Mouse (Mus musculus): ENCODE data around the gene Patl1. TPM values are rescaled to one million over a fixed set of nuclear protein-coding genes. Genes with fewer than 3 reads are reported as not detected.
"Not testable (repeated sequence)": the region's sequence is repeated elsewhere in the genome, so short reads cannot be mapped to it uniquely, and the experiment has no call there.

Patl1 gene
- total RNA-seq, 2 experiments from 2014 or later = 18.7 to 22.8 TPM

DNA sequence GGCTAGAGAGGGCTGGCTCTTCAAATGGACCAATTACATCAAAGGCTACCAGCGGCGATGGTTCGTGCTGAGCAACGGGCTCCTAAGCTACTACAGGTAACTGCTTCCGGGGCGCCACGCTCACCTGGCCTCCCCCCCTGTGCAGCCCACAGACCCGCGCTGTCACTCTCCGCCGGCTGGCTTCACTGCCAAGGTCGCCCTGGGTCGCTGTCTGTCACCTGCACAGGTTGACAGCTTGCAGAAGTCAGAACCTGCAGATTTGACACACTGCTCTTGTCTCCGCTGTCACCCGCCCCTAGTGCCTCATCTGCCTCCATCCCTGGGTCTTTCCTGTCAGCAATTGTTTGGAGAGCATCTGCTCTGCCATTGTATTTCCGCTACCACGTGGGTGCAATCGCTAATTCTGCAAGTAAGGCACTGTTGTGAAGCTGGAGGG lies 54.0 kb downstream of the Patl1 start:
- DNase-seq = peak; percentile 42

GRCm38 (mm10) chr19:11969155-11970050 lies 57.2 kb downstream of the Patl1 start:
- DNase-seq = no peak

DNA sequence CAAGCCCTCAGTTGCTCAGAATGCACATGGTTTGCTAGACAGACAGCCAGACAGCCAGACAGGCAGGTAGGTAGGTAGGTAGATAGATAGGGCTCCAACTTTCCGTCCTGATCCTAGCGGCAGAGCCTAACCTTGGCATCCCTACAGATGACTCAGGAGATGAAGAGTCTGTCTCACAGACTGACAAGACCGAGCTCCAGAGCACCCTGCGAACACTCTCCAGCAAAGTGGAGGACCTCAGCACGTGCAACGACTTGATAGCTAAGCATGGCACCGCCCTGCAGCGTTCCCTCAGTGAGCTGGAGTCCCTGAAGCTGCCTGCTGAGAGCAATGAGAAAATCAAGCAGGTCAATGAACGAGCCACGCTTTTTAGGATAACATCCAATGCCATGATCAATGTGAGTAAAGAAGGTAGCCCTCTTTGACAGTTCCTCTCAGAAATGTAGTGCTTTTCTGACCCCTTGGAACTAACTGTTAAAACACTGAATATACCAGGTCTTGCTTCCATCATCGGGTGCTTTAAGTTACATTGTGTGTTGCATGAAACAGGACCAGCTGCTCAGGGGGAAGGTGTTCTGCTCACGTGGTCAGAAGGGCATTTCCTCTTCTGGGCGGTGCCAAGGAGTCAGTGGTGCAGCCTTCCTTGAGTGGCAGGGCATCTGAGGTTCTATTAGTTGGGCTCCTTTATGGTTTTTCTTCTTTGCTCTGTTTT lies 61.5 kb downstream of the Patl1 start:
- no peak for DNase-seq

- DNase-seq = no peak
These were observed 62.0 kb downstream of the Patl1 start for GRCm38 (mm10) chr19:11974223-11974540.

- DNase-seq = no peak
These were observed 63.5 kb downstream of the Patl1 start for GRCm38 (mm10) chr19:11975683-11976082.

GRCm38 (mm10) chr19:11977363-11977762 lies 65.2 kb downstream of the Patl1 start:
- DNase-seq = no peak

GRCm38 (mm10) chr19:11980471-11980870 lies 68.3 kb downstream of the Patl1 start:
- DNase-seq = no peak

GRCm38 (mm10) chr19:11984614-11985013 lies 72.4 kb downstream of the Patl1 start:
- DNase-seq = not testable (repeated sequence)

DNA sequence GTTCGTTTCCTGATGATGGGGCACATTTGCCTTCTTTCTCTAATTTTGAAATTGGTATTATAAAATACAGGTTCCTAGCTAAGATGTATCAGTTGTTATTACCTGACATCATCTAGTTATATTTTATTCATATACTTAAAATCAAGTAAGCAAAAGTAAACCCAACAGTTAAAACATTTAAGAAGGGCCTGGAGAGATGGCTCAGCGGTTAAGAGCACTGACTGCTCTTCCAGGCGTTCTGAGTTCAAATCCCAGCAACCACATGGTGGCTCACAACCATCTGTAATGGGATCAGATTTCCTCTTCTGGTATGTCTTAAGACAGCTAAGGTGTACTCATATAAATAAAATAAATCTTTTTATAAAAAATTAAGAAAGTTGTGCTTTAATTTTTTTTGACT lies 75.6 kb downstream of the Patl1 start:
- DNase-seq = no peak

- DNase-seq = no peak
These were observed 77.1 kb downstream of the Patl1 start for GRCm38 (mm10) chr19:11989334-11989733.

GRCm38 (mm10) chr19:11992034-11992433 lies 79.8 kb downstream of the Patl1 start:
- DNase-seq = no peak

GRCm38 (mm10) chr19:11992441-11993029 lies 80.3 kb downstream of the Patl1 start:
- DNase-seq = no peak

Small RNA genes within 50 kb of the gene (microRNA-seq; reads per million reads assigned to microRNA genes)
- 1.1 to 1.5 reads per million in 2 experiments for gene Mir6994 (ENCODE audit: borderline replicate concordance in 2 of 2)

Other genes starting within 250 kb of the Patl1 start
- gene Oosp1, start 221.2 kb upstream of the Patl1 start, total RNA-seq (2021) = not detected
- gene Oosp3, start 215.3 kb upstream of the Patl1 start, total RNA-seq (2021) = not detected
- not detected for gene Gif, start 164.8 kb upstream of the Patl1 start, total RNA-seq (2021)
- gene Mrpl16, start 142.0 kb upstream of the Patl1 start, total RNA-seq (2021) = 10 to 100 TPM; 53.1 to 57.1 TPM
- gene Stx3, start 93.0 kb upstream of the Patl1 start, total RNA-seq (2021) = 1 to 10 TPM; 1.0 to 1.6 TPM
- not detected for gene Olfr1417, start 73.2 kb upstream of the Patl1 start, total RNA-seq (2021)
- gene Olfr1418, start 51.3 kb upstream of the Patl1 start, total RNA-seq (2021) = not detected
- not detected for gene Olfr1419, start 37.3 kb upstream of the Patl1 start, total RNA-seq (2021)
- gene Olfr1420, start 25.8 kb upstream of the Patl1 start, total RNA-seq (2021) = not detected
- gene Osbp, start 53.5 kb downstream of the Patl1 start, total RNA-seq (2021) = 10 to 100 TPM; 56.9 to 63.4 TPM
- not detected for gene Olfr1423, start 128.9 kb downstream of the Patl1 start, total RNA-seq (2021)
- not detected for gene Olfr1424, start 150.3 kb downstream of the Patl1 start, total RNA-seq (2021)
- gene Olfr1425, start 165.3 kb downstream of the Patl1 start, total RNA-seq (2021) = not detected
- gene Olfr1426, start 179.6 kb downstream of the Patl1 start, total RNA-seq (2021) = not detected
- gene Olfr1427, start 190.9 kb downstream of the Patl1 start, total RNA-seq (2021) = not detected
- gene Olfr1428, start 203.5 kb downstream of the Patl1 start, total RNA-seq (2021) = not detected
- gene Olfr76, start 210.8 kb downstream of the Patl1 start, total RNA-seq (2021) = not detected

Data from gastrocnemius, postnatal 25 days (tissue).